Mouse (Mus musculus): Measurements from ENCODE around the gene Tsc22d1.

Gene Tsc22d1

DNA sequence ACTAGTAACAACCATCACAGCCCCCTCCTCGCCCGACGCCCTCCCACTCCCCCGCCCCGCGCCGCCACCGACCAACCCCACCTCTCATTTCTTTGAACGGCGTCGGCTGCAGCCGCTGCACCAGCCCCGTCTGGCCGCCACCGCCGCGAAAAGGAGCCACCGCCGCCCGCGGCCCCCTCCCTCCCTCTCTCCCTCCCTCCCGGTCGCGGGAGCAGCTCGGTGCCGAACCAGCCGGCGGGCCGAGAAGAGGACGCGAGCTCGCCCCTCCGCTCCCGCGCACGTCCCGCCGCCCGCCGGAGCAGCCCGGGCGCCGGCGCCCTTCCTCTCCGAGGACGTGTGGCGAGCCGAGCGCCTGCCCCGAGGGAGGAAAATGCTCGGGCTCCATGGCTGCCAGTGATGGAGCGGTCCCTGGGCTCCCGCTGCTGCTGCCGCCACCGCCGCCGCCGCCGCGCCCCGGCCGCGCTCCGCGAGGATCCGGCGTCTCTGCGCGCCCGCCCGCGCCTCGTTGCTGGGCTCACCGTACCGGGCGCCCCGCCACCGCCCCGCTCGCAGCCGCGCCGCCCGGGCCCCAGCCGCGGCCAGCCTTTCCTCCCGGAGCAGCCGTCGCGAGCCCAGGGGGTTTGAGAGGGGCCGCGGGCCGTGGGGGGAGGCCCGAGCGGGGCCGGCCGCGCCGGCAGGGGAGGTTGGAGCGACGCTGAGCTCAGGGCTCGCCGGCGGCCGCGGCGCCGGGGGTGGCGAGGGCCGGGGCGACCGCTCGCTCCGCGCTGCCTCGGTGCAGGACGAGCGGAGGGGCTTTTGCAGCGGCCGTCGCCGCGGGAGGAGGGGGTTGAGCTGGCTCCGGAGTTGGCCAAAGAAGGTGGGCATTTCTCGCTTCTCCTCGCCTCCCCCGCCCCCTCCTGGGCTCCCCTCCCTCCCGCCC, at the start of gene Tsc22d1:
TSS of gene Tsc22d1 (plus strand) at position 100 of the 919 bp plus-strand sequence.
- DNase-seq (ENCODE audit: low read depth, low spot score) = no peak

DNA sequence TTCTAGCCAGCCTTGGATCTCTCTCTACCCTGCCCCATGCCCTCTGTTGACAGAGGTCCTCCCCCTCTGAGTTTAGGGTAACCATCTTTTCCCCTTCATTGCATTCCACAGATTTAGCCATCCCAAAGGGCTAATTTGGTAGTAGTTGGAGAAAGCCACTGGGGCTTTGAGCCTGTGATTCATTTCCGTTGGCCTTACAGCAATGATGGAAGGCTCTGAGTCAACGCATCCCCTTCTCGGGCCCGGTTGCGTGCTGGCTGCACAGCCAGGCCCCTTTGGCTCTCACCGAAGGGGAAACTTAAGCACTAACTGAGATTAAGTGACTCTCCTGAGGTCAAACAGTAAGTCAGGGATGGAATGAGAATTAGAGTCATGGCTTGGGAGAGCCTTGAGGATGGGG, 41.1 kb upstream of the Tsc22d1 start:
- no peak for DNase-seq (ENCODE audit: low read depth, low spot score)

DNA sequence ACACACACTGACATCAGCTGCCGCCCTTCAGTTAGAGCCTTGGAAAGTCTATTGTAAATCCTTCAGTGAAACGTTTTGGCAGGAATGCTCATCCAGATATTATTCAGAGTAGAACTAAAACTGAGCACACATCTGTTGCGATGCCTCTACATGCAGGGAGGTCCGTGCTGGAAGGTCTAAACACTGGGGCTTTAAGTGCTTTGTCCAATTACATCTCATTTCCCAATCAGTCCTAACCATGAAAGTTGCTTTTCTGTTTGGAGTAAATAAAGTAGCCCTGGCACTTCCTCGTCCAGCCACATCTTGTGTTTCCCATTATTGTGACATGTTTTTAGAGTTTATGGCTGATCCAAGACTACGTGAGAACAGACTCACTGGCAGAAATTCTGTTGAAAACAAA, 40.2 kb upstream of the Tsc22d1 start:
- DNase-seq (ENCODE audit: low read depth, low spot score) = no peak

- DNase-seq (ENCODE audit: low read depth, low spot score) = no peak
Observed at GRCm38 (mm10) chr14:76376561-76376960, 38.2 kb upstream of the Tsc22d1 start.

DNA sequence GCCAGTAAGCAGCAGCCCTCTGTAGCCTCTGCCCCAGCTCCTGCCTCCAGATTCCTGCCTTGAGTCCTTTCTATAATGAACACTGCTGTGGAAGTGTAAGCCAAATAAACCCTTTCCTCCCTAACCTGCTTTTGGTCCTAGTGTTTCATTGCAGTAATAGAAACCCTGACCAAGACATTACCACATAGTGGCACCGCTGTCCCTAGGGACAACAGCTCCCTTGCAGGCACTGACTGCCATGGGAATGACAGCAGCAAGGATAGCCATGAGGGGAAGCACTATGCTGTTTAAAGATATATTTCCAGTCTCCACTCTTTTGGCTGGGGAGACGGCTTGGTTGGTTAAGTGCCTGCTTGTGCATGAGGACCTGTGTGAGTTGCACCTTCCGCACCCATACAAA, 35.4 kb upstream of the Tsc22d1 start:
- no peak for DNase-seq (ENCODE audit: low read depth, low spot score)

GRCm38 (mm10) chr14:76388025-76388424, 26.7 kb upstream of the Tsc22d1 start:
- no peak for DNase-seq (ENCODE audit: low read depth, low spot score)

- DNase-seq (ENCODE audit: low read depth, low spot score) = no peak
Observed at GRCm38 (mm10) chr14:76398251-76398650, 16.5 kb upstream of the Tsc22d1 start.

DNA sequence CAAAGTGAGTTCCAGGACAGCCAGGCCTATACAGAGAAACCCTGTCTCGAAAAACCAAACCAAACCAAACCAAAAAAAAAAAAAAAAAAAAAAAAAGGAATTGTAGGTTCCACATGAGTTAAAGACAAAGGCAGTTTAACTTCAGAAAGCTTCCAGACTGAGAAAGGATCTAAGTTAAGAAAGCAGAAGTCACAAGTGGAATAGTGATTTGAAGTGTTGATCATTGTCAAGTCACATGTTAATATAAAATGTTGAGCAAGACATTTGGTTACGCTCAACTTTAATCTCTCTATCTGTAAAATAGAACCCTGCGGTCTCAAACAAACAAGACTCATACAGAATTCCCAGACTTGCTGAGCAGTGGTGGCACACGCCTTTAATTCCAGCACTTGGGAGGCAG, 12.2 kb upstream of the Tsc22d1 start:
- DNase-seq (ENCODE audit: low read depth, low spot score) = no peak

DNA sequence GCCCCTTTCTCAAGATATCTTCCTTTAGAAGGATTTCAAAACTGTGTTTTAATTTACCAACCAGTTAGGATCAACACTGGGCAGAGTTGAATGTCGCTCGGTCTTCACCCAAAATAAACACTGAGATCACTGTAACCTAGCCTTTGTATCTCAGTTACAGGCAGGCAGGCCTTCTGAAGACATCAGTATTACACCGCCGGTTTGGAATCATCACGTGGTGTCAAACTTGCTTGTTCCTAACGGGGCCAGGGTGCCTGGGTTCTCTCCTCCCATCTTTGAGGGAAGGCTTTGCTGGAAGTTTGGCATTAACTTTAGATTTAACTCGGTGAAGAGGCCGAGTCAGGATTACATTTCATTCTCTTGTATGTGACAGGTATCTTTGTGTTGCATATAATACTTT, 5.7 kb upstream of the Tsc22d1 start:
- no peak for DNase-seq (ENCODE audit: low read depth, low spot score)

DNA sequence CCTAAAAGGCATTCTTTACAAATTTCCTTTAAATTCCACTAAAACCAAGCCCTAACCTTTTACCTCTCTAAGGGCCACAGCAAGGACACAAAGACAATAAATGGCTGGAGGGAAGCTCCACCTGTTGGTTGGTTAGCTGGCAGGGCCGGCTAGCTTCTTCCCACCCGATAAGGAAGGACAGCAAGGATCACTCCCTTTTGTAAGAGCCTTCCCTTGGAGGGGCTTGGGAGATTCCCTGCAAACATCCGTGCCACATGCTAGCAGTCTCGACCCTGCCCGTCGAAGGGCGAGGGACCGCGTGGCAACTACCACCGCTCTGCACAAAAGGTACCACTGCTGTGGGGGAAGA, 1.0 kb upstream of the Tsc22d1 start:
- no peak for DNase-seq (ENCODE audit: low read depth, low spot score)

GRCm38 (mm10) chr14:76414122-76414861, 469 bp upstream of the Tsc22d1 start:
- peak; percentile 87 for DNase-seq (ENCODE audit: low read depth, low spot score)

GRCm38 (mm10) chr14:76415781-76416301, 1.1 kb downstream of the Tsc22d1 start:
- no peak for DNase-seq (ENCODE audit: low read depth, low spot score)

- DNase-seq (ENCODE audit: low read depth, low spot score) = no peak
Observed at GRCm38 (mm10) chr14:76416366-76417040, 1.7 kb downstream of the Tsc22d1 start.

- no peak for DNase-seq (ENCODE audit: low read depth, low spot score)
Observed at GRCm38 (mm10) chr14:76417346-76417745, 2.6 kb downstream of the Tsc22d1 start.

DNA sequence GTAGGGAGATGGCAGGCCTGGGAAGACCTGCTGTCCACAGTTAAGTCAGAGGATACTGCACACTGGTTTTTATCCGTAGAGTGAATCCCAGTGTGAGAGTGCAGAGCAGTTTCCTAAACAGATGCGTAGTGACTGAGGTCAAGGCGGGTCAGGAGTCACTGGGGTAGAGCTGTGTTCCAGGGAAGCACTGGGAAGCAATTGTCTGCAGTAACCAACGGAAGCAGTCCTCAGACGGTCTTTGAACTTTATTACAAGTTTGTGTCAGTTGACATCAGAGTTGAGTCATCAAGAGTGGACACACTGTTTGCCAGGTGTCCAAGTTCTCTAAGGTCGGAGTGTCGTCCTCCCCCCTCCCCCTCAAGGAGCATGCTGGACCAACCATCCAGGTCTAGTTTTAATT, 6.0 kb downstream of the Tsc22d1 start:
- DNase-seq (ENCODE audit: low read depth, low spot score) = no peak

DNA sequence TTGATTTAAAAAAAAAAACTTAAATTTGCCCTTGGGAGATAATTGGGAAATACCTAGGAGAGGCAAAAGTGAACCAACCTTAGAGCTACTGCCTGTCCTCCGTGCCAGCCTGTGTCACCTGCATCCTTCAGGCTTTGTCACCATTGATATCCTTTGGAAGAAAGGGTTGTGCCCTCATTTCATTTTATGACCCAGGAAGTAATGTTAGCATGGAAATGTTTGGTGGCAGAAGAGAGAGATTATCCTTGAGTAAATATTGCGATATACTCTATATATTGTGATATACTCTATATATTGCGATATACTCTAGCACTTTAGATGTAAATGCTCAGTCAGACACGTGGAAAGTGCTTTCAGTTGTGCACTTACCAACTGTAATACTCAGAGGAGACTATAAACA, 6.4 kb downstream of the Tsc22d1 start:
- DNase-seq (ENCODE audit: low read depth, low spot score) = no peak

DNA sequence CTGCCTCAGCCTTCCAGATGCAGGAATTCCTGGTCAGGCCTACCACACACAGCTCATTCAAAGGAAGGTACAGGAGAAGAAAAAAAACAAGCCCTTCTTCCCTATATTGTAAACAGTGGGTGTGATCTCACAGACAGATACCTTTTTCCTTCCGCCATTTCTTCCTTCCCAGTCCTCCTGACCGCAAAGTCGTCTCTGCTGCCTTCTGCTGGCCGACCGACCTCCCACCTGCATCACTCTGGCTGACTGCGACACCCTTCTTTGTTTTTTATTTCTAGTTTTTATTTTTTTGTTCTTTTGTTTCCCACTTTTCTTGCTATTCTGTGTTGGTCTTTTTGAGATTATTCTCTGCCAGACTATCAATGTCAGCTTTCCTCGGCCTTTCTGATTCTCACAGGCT, 10.7 kb downstream of the Tsc22d1 start:
- no peak for DNase-seq (ENCODE audit: low read depth, low spot score)

DNA sequence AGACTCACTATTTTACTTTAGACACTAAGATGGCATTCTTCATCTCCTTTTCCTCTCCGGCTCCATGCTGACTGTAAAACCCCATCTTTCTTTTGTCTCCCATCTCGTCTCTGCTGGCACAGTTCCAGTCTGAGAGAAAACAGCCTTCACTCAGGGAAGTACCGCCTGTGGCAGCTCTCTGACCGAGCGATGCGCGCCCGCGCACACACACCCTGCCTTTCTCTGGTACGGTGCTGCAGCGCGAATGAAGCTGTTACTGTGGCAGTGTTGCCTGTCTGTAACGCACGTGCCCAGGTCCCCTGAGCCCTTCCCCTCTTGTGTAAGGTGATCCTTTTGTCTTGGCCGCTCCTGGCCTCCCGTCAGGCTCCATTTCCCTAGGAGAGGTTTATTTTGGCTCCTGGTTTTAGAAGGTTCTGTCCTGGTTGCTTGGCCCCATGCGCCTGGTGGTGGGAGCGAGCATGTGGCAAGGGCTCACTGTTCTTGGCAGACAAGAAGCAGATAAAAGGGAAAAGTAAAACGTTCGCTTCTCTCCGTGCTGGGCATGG, 11.3 kb downstream of the Tsc22d1 start:
- DNase-seq (ENCODE audit: low read depth, low spot score) = no peak

DNA sequence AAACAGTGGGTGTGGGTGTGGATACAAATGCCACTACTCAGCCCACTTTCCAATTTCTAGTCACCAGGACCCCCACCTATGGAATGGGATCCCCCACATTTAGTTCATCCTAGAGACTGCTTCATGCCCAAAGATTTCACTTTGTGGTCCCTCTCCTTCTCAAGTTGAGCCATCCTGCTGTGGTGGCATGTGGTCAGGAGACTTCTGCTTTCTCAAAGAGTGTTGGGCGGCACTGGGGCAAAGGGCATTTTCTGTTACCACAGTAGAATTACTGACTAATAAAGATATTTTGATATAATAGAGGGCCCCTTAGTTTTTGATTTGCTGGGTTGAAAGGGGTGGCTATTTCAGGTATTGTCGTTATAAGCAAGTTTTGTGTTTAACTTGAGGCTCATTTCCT, 14.1 kb downstream of the Tsc22d1 start:
- DNase-seq (ENCODE audit: low read depth, low spot score) = peak; percentile 8

GRCm38 (mm10) chr14:76431918-76432317, 17.2 kb downstream of the Tsc22d1 start:
- no peak for DNase-seq (ENCODE audit: low read depth, low spot score)

GRCm38 (mm10) chr14:76432369-76432768, 17.6 kb downstream of the Tsc22d1 start:
- no peak for DNase-seq (ENCODE audit: low read depth, low spot score)

- DNase-seq (ENCODE audit: low read depth, low spot score) = no peak
Observed at GRCm38 (mm10) chr14:76432816-76433215, 18.1 kb downstream of the Tsc22d1 start.

Measured in A20 (cell line).